Mouse (Mus musculus) G1E (cell line): ENCODE results near the gene Ppp1r2. TPM values are rescaled to one million over a fixed set of nuclear protein-coding genes. Genes with fewer than 3 reads are reported as not detected.

Experiments used
- ATAC-seq: 2 replicates; pipeline ENCODE4 v1.8.0; 2016; ENCODE audit warnings: mild to moderate bottlenecking; ENCODE audit not compliant: insufficient number of reproducible peaks, poor library complexity, low FRiP score, severe bottlenecking; ENCODE audit errors: extremely low read depth
- DNase-seq: peaks from one replicate; pipeline ENCODE4 v3.0.0; 2012; ENCODE audit warnings: low spot score
- H3K27me3 ChIP-seq: 2 replicates; pipeline ENCODE4 v1.6.1; 2012; ENCODE audit warnings: mild to moderate bottlenecking, low read length, inconsistent platforms; ENCODE audit not compliant: insufficient read depth
- H3K36me3 ChIP-seq: replicated peaks from 2 replicates; pipeline ENCODE3; 2012; ENCODE audit warnings: mild to moderate bottlenecking, inconsistent platforms
- H3K4me1 ChIP-seq: 2 replicates; pipeline ENCODE4 v1.6.1; 2012; ENCODE audit warnings: low read depth, low read length, inconsistent platforms, mixed read lengths; ENCODE audit not compliant: insufficient read depth
- H3K4me3 ChIP-seq: 2 replicates; pipeline ENCODE4 v1.5.1; 2012; ENCODE audit warnings: low read depth, mild to moderate bottlenecking, inconsistent platforms, low read length, moderate library complexity, mixed read lengths
- H3K9me3 ChIP-seq: replicated peaks from 2 replicates; pipeline ENCODE4 v1.6.1; 2012; ENCODE audit warnings: inconsistent platforms
- CTCF ChIP-seq: IDR thresholded peaks from 2 replicates; pipeline ENCODE4 v1.5.1; 2012; ENCODE audit warnings: low read depth, low read length, inconsistent platforms, mixed read lengths
- GATA1 ChIP-seq: IDR thresholded peaks from 2 replicates; pipeline ENCODE4 v1.6.1; 2012; ENCODE audit warnings: borderline replicate concordance, low read length, inconsistent platforms, mixed read lengths
- GATA2 ChIP-seq: IDR thresholded peaks from 2 replicates; pipeline ENCODE4 v1.6.1; 2012; ENCODE audit warnings: low read depth, low read length, inconsistent platforms, borderline replicate concordance
- POLR2AphosphoS5 ChIP-seq: IDR thresholded peaks from 2 replicates; pipeline ENCODE4 v1.6.1; 2012; ENCODE audit warnings: low read depth, low read length, inconsistent platforms; ENCODE audit not compliant: insufficient replicate concordance
- TAL1 ChIP-seq: conservative IDR thresholded peaks from 2 replicates; pipeline ENCODE4 v1.6.1; 2012; ENCODE audit warnings: low read depth, low read length, inconsistent platforms, mixed read lengths
- polyA plus RNA-seq: library from polyadenylated mRNA; stranded (reverse); fragments of >175 nt; gene quantifications from 2 replicates; pipeline ENCODE4 v1.2.3, GENCODE M21; 2012
- total RNA-seq, 2 experiments: library from RNA; stranded (forward) in 1 of 2; stranded (reverse) in 1 of 2; fragments of 200-1000 nt in 1 of 2; fragments of >200 nt in 1 of 2; fragmentation: Nextera tagmentation in 1 of 2; gene quantifications; 2 replicates each; pipeline ENCODE4 v1.2.3; 2014 to 2017

Ppp1r2 gene
- total and polyA plus RNA-seq, 3 experiments, result 38.2 to 76.2 (median 45.3) TPM

DNA sequence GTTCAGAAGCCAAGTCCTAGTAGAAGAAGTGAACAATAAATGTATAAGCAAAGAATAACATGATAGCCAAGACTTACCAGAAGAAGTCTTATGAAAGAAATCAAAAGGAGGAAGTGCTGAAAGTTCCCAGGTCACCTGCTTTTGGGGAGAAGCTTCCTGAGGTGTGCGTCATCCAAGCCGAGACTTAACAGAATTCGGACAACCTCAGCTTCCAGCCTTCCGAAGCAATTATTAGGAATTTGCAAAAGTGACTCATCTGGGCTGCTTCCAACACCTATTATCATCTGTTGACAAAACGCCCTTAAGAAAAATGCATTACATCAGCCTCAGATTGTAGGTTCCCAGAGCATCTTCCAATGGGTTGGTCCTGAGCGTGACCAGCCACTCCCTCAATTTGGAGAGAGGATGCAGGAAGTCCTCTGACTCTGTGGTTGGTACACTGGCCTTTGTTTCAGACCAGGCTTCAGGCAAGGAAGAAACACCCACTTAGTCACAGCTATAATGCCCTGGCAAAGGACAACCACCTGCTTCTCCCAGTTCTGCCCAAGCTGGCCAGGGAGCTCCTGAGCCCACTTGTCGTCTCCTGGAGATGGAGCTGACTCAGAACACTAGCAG, 15.8 kb upstream of the Ppp1r2 start:
- Histone ChIP-seq H3K27me3 (peaks cover 18% of the 10 kb centered on the region), H3K9me3 (no peaks in the 10 kb centered on the region), H3K36me3 (no peaks in the 10 kb centered on the region), H3K4me1 (no peaks in the 10 kb centered on the region), H3K4me3 (no peak overlapping the region)
- ATAC-seq (no peak), DNase-seq (no peak)
- no peak for TF ChIP-seq GATA2
- no peak for TF ChIP-seq GATA1
- no peak for TF ChIP-seq TAL1
- TF ChIP-seq POLR2AphosphoS5, result no peak
- TF ChIP-seq CTCF, result no peak

DNA sequence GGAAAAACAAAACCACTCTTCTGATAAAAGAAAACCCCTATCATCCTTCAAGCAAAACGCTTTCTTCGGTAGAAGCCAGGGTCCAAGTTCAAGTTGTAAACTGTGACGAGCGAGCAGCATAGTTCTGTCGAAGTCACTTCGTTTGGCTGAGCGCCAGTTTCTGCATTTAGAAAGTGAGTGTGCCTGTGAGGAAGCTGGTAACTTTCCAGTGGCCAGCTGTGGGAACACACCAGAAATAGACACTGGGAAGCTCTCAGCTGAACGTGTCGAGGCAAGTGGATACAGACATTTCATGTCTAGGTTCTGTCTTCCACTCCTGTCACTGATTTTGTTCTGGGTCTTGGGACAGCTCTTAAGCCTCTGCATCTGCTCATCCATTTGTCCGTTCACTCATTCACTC, 15.2 kb upstream of the Ppp1r2 start:
- no peak overlapping the region for H3K4me3 ChIP-seq

DNA sequence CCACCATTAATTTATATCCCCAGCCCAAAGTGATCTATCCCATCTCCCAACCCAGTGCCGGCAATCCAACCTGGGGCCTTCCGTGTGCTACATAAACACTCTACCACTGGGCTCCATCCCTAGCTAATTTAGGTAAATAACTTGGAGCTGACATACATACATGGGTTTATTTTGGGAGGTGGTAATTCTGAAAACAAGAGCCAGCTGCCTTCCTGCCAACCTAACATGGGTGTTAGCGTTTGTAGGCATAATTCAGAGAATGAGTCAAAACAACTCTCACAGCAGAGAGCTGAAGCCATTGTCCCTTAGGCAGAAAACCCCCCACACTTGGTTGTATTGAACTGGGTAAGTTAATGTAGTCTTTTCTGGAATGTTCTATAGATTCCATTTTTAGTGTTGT, 12.6 kb upstream of the Ppp1r2 start:
- TF ChIP-seq GATA1 (no peak), CTCF (no peak), POLR2AphosphoS5 (no peak), GATA2 (no peak), TAL1 (no peak)
- no peaks in the 10 kb centered on the region for H3K36me3 ChIP-seq
- H3K9me3 ChIP-seq, result no peaks in the 10 kb centered on the region
- no peaks in the 10 kb centered on the region for H3K4me1 ChIP-seq
- H3K4me3 ChIP-seq, result no peak overlapping the region
- DNase-seq (no peak), ATAC-seq (no peak)
- peaks cover 17% of the 10 kb centered on the region for H3K27me3 ChIP-seq

More for the DNA sequence above, 15.2 kb upstream of the Ppp1r2 start:
- Histone ChIP-seq H3K27me3 (peaks cover 19% of the 10 kb centered on the region), H3K4me1 (no peaks in the 10 kb centered on the region), H3K36me3 (no peaks in the 10 kb centered on the region), H3K9me3 (no peaks in the 10 kb centered on the region)
- ATAC-seq (no peak), DNase-seq (no peak)
- TF ChIP-seq TAL1, result no peak
- TF ChIP-seq POLR2AphosphoS5, result no peak
- no peak for TF ChIP-seq CTCF
- no peak for TF ChIP-seq GATA2
- no peak for TF ChIP-seq GATA1

DNA sequence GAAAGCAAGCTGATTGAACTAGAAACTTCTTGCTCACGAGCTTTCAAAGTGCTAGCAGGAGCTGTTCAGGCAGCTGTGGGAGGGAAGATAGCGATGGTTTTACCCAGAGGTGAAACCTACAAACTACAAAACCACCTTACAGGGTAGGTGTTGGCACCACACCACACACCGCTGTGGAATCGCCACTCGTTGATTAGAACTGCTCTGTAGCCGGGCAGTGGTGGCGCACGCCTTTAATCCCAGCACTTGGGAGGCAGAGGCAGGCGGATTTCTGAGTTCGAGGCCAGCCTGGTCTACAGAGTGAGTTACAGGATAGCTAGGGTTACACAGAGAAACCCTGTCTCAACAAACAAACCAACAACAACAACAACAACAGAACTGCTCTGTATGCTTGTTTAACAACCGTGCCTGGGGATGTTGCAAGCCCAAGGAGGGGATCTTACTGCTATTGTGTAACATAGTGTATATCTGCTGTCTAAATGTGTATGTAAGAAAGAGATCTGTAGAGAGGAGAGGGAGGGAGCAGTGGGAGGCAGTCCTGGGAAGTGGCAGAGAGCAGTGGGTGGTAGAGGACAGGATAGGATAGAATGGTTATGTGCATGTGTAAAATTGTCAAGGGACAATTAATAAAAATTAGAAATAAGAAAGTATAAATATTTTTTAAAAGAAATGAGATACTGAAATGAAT, 11.9 kb upstream of the Ppp1r2 start:
- peaks cover 11% of the 10 kb centered on the region for H3K27me3 ChIP-seq
- H3K4me3 ChIP-seq, result no peak overlapping the region
- no peaks in the 10 kb centered on the region for H3K4me1 ChIP-seq
- DNase-seq, result no peak
- H3K36me3 ChIP-seq, result no peaks in the 10 kb centered on the region
- no peak for ATAC-seq
- H3K9me3 ChIP-seq, result no peaks in the 10 kb centered on the region
- TF ChIP-seq GATA1 (no peak), POLR2AphosphoS5 (no peak), TAL1 (no peak), GATA2 (no peak), CTCF (no peak)

DNA sequence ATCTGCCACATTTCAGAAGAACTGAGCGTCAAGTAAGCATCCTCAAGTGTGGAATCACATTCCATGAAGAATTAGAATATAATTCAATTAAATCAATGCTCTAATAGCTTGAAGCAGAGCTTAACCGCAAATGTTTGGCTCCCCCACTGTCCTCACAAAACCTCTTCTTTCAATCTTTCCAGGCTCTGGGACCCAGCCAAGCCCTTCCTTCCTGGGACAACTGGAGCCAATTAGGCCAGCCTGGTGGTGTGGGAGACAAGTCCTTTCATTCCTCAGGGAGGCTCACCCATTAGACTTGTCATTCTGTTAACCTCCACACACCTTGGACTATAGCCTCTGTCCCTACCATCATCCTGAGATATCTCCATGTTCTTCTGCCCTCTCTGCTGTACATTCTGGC, 6.9 kb upstream of the Ppp1r2 start:
- Histone ChIP-seq H3K36me3 (no peaks in the 10 kb centered on the region), H3K4me1 (no peaks in the 10 kb centered on the region; the same call in 1 of the 2 replicates), H3K4me3 (no peak overlapping the region), H3K9me3 (no peaks in the 10 kb centered on the region), H3K27me3 (peaks cover 32% of the 10 kb centered on the region)
- DNase-seq, result no peak
- ATAC-seq, result no peak
- TF ChIP-seq GATA2 (no peak), GATA1 (no peak), CTCF (no peak), TAL1 (no peak), POLR2AphosphoS5 (no peak)

DNA sequence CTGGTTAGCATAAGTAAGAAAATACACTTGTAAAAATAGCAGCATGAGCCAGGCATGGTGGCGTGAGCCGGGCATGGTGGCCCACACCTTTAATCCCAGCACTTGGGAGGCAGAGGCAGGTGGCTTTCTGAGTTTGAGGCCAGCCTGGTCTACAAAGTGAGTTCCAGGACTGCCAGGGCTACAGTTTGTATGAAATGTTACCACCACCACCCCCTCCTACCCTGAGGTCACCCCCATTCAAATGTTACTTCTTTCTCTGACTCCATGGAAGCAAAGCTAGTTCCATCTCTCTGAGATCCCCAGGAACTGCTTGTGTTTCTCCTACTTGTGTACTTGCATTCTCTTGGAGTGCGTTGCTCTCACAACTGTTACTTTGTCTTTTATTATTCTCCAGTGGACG, 5.1 kb upstream of the Ppp1r2 start:
- H3K27me3 ChIP-seq, result peaks cover 37% of the 10 kb centered on the region
- no peak overlapping the region for H3K4me3 ChIP-seq
- no peak for ATAC-seq
- no peaks in the 10 kb centered on the region for H3K36me3 ChIP-seq
- no peaks in the 10 kb centered on the region for H3K9me3 ChIP-seq
- peaks cover 4% of the 10 kb centered on the region; the same call in 1 of the 2 replicates for H3K4me1 ChIP-seq
- TF ChIP-seq POLR2AphosphoS5 (no peak), GATA2 (no peak), TAL1 (no peak), GATA1 (no peak), CTCF (no peak)
- no peak for DNase-seq
